Comparison of ENCODE assay signal across 8 mouse cellular contexts in genomic region chr5:115844766-115845634, GRCm38 (mm10). TPM values are rescaled to one million over a fixed set of nuclear protein-coding genes. Genes with fewer than 3 reads are reported as not detected.
DNase-seq lines count a peak whose midpoint lies in the region; ATAC-seq and TF ChIP-seq lines count a peak whose summit lies in the region.

Gene Cit, plus strand, starts transcription at chr5:115845278.

- peak within 1 kb of the TSS; percentile 78 for H3K4me3 ChIP-seq in forebrain, embryonic 13.5 days
- peak within 1 kb of the TSS; percentile 97 for H3K4me3 ChIP-seq in liver, embryonic 16.5 days (ENCODE audit: low read depth, low read length)
- H3K4me3 ChIP-seq in neural tube, embryonic 12.5 days = peak within 1 kb of the TSS; percentile 64
- peak within 1 kb of the TSS; percentile 65 for H3K4me3 ChIP-seq in stomach, postnatal 0 days (ENCODE audit: low read depth, low read length)

- peak; percentile 98 for DNase-seq in ES-CJ7 (ENCODE audit: low read depth, low spot score)
- DNase-seq in heart, postnatal 10 days = peak; percentile 93 to 95
- peak; percentile 96 for DNase-seq in kidney, postnatal 4 days
- peak; percentile 89 for DNase-seq in stomach, postnatal 0 days (ENCODE audit: low spot score)

- under 1% methylated on average over 40 of the region's 42 CpGs for WGBS in forebrain, embryonic 13.5 days
- 0% methylated on average over 42 of the region's 42 CpGs for WGBS in liver, embryonic 16.5 days (ENCODE audit: insufficient replicate concordance)
- WGBS in neural tube, embryonic 12.5 days = under 1% methylated on average over 42 of the region's 42 CpGs
- WGBS in stomach, postnatal 0 days = under 1% methylated on average over 41 of the region's 42 CpGs

- 0 out of 2 replicates have a peak, but pooled peaks cover under 1% of the 10 kb centered on the region for H3K9me3 ChIP-seq in forebrain, embryonic 13.5 days (replicated peaks)
- no peaks in the 10 kb centered on the region for H3K9me3 ChIP-seq in liver, embryonic 16.5 days (replicated peaks; ENCODE audit: control insufficient read depth, low read length)
- no peaks in the 10 kb centered on the region for H3K9me3 ChIP-seq in neural tube, embryonic 12.5 days
- no peaks in the 10 kb centered on the region for H3K9me3 ChIP-seq in stomach, postnatal 0 days (ENCODE audit: control insufficient read depth, low read length)

- H3K9ac ChIP-seq in forebrain, embryonic 13.5 days = peak within 1 kb of the TSS; percentile 81
- H3K9ac ChIP-seq in liver, embryonic 16.5 days (ENCODE audit: low read depth, low read length) = peak within 1 kb of the TSS; percentile 98
- peak within 1 kb of the TSS; percentile 75 for H3K9ac ChIP-seq in neural tube, embryonic 12.5 days
- H3K9ac ChIP-seq in stomach, postnatal 0 days (ENCODE audit: low read length) = peak within 1 kb of the TSS; percentile 59

- H3K4me1 ChIP-seq in forebrain, embryonic 13.5 days = peaks cover 49% of the 10 kb centered on the region
- H3K4me1 ChIP-seq in liver, embryonic 16.5 days (ENCODE audit: control insufficient read depth, low read depth, low read length) = peaks cover 19% of the 10 kb centered on the region
- H3K4me1 ChIP-seq in neural tube, embryonic 12.5 days = peaks cover 30% of the 10 kb centered on the region
- peaks cover 5% of the 10 kb centered on the region; the same call in 1 of the 2 replicates for H3K4me1 ChIP-seq in stomach, postnatal 0 days (replicated peaks; ENCODE audit: control insufficient read depth, insufficient read depth)

- TF ChIP-seq EP300 in stomach, postnatal 0 days (optimal IDR thresholded peaks at IDR 0.05) = no peak

- TF ChIP-seq CTCF in stomach, postnatal 0 days (IDR thresholded peaks at IDR 0.05; ENCODE audit: low read depth) = no peak

- peaks cover 5% of the 10 kb centered on the region; the same call in 1 of the 2 replicates for H3K36me3 ChIP-seq in forebrain, embryonic 13.5 days (ENCODE audit: poor library complexity, severe bottlenecking)
- H3K36me3 ChIP-seq in liver, embryonic 16.5 days (ENCODE audit: control insufficient read depth, insufficient read depth) = peaks cover 4% of the 10 kb centered on the region; the same call in 1 of the 2 replicates
- H3K36me3 ChIP-seq in neural tube, embryonic 12.5 days = peaks cover 12% of the 10 kb centered on the region; the same call in 1 of the 2 replicates
- no peaks in the 10 kb centered on the region for H3K36me3 ChIP-seq in stomach, postnatal 0 days (ENCODE audit: control insufficient read depth, insufficient read depth, low read length)

- peak within 1 kb of the TSS; percentile 93 for H3K4me2 ChIP-seq in forebrain, embryonic 13.5 days
- H3K4me2 ChIP-seq in liver, embryonic 16.5 days (ENCODE audit: low read depth, low read length) = peak within 1 kb of the TSS; percentile 87
- peak within 1 kb of the TSS; percentile 98 for H3K4me2 ChIP-seq in neural tube, embryonic 12.5 days (replicated peaks)
- peak within 1 kb of the TSS; percentile 95 for H3K4me2 ChIP-seq in stomach, postnatal 0 days (replicated peaks; ENCODE audit: low read depth)

- H3K27ac ChIP-seq in forebrain, embryonic 13.5 days = peak within 1 kb of the TSS; percentile 69
- H3K27ac ChIP-seq in liver, embryonic 16.5 days (ENCODE audit: low read length) = peak within 1 kb of the TSS; percentile 84
- H3K27ac ChIP-seq in neural tube, embryonic 12.5 days = no peak within 1 kb of the TSS
- H3K27ac ChIP-seq in stomach, postnatal 0 days (replicated peaks) = no peak within 1 kb of the TSS; the same call in 1 of the 2 replicates

- intact Hi-C loops in heart, postnatal 10 days (cut with DNase I) = no loop called here

- H3K27me3 ChIP-seq in forebrain, embryonic 13.5 days = no peaks in the 10 kb centered on the region
- no peaks in the 10 kb centered on the region for H3K27me3 ChIP-seq in liver, embryonic 16.5 days (ENCODE audit: control insufficient read depth, insufficient read depth, low read depth, low read length)
- H3K27me3 ChIP-seq in neural tube, embryonic 12.5 days (replicated peaks) = no peaks in the 10 kb centered on the region
- no peaks in the 10 kb centered on the region for H3K27me3 ChIP-seq in stomach, postnatal 0 days (ENCODE audit: control insufficient read depth, insufficient read depth, low read length)

- ATAC-seq in cerebellum, adult (ENCODE audit: insufficient number of reproducible peaks, low FRiP score, low TSS enrichment) = peak; percentile 97
- ATAC-seq in forebrain, embryonic 13.5 days = peak; percentile 100
- ATAC-seq in liver, embryonic 16.5 days (ENCODE audit: low read depth) = peak; percentile 98
- ATAC-seq in neural tube, embryonic 12.5 days (ENCODE audit: low FRiP score, low read depth) = peak; percentile 98
- ATAC-seq in stomach, postnatal 0 days (ENCODE audit: low FRiP score, low TSS enrichment) = peak; percentile 97

RNA-seq across cellular contexts. Expression of gene Cit, which starts in this region (rescaled TPM):
- 30.8 and 31.3 TPM in 2 replicates for polyA plus RNA-seq in forebrain, embryonic 13.5 days (2015; fragmentation: Nextera tagmentation; extraction: Ambion mirVana)
- 1 to 10 TPM; 9.6 to 9.8 TPM for total RNA-seq in heart, postnatal 10 days (2021)
- polyA plus RNA-seq in liver, embryonic 16.5 days (2015; fragmentation: Nextera tagmentation; extraction: Ambion mirVana) = 32.7 and 34.1 TPM in 2 replicates
- 25.1 and 28.4 TPM in 2 replicates for polyA plus RNA-seq in neural tube, embryonic 12.5 days (2016; fragmentation: Nextera tagmentation; extraction: Ambion mirVana)
- 4.1 and 5.4 TPM in 2 replicates for polyA plus RNA-seq in stomach, postnatal 0 days (2015; fragmentation: Nextera tagmentation; extraction: Ambion mirVana)

Comparison
In these comparisons a context has a peak if more than half of its experiments do, and no peak if none do; other contexts are left out.
1. H3K27ac ChIP-seq: peak in forebrain, embryonic 13.5 days (single experiment) and liver, embryonic 16.5 days (single experiment); none in neural tube, embryonic 12.5 days (single experiment) and stomach, postnatal 0 days (single experiment).
2. Peak in every context shown above with its lines, with median percentiles within 50 percentile points of each other: DNase-seq, ATAC-seq, H3K4me2 ChIP-seq, H3K4me3 ChIP-seq and H3K9ac ChIP-seq.